In genomic region chr4:131918026-131918533, GRCm38 (mm10) we compare ENCODE assay signal across 12 mouse cellular contexts. TPM values are rescaled to one million over a fixed set of nuclear protein-coding genes. Genes with fewer than 3 reads are reported as not detected.
A peak's percentile ranks its signal among the peaks of the same experiment; 100 is the strongest.
DNase-seq lines count a peak whose midpoint lies in the region; ATAC-seq lines count a peak whose summit lies in the region.
"Had no signal": no experiment of that assay in that cellular context is flagged by ENCODE, and none has a peak within 500 bp of the region (broad histone marks: within the 10 kb centered on the region; RNA-seq: fewer than 3 reads in every experiment).

No protein-coding gene starts in this region.

- 49% methylated on average over 7 of the region's 7 CpGs for WGBS in heart, embryonic 12.5 days
- 65% methylated on average over 7 of the region's 7 CpGs for WGBS in liver, embryonic 11.5 days
- 59% methylated on average over 7 of the region's 7 CpGs for WGBS in embryonic facial prominence, embryonic 15.5 days

- H3K4me1 ChIP-seq in heart, embryonic 12.5 days (replicated peaks): peaks cover 77% of the 10 kb centered on the region
- H3K4me1 ChIP-seq in liver, embryonic 11.5 days (replicated peaks; ENCODE audit: control insufficient read depth, insufficient read depth, low read length): peaks cover 48% of the 10 kb centered on the region
- H3K4me1 ChIP-seq in embryonic facial prominence, embryonic 15.5 days: peaks cover 91% of the 10 kb centered on the region

- H3K36me3 ChIP-seq in heart, embryonic 12.5 days: peaks cover 8% of the 10 kb centered on the region
- H3K36me3 ChIP-seq in liver, embryonic 11.5 days (ENCODE audit: control insufficient read depth, insufficient read depth, low read length): peaks cover 2% of the 10 kb centered on the region; the same call in 1 of the 2 replicates
- H3K36me3 ChIP-seq in embryonic facial prominence, embryonic 15.5 days: no peaks in the 10 kb centered on the region
- H3K36me3 ChIP-seq: hindbrain, embryonic 12.5 days had no signal

- no peak for DNase-seq in heart, adult 8-10 months (ENCODE audit: low spot score)
- no peak for DNase-seq in liver, embryonic 11.5 days (ENCODE audit: low spot score)
- no peak for DNase-seq in liver
- no peak for DNase-seq in embryo, embryonic 11 days
- DNase-seq in right cerebral cortex, postnatal 10 days (ENCODE audit: low spot score in 2 of 2): no peak
- DNase-seq: cerebellum, postnatal 25 days; thymus, adult 2 months had no signal

- H3K9ac ChIP-seq in heart, embryonic 12.5 days: peak overlapping the region; percentile 29; the same call in 1 of the 2 replicates
- H3K9ac ChIP-seq in liver, embryonic 11.5 days (ENCODE audit: low read depth, low read length): no peak overlapping the region
- no peak overlapping the region for H3K9ac ChIP-seq in embryonic facial prominence, embryonic 15.5 days
- H3K9ac ChIP-seq: hindbrain, embryonic 12.5 days had no signal

- H3K27ac ChIP-seq in heart, embryonic 12.5 days (ENCODE audit: poor library complexity, severe bottlenecking): peak overlapping the region; percentile 80
- H3K27ac ChIP-seq in liver, embryonic 11.5 days (ENCODE audit: low read depth, low read length): 0 out of 2 replicates have a peak overlapping the region, but pooled peaks have one; percentile 21
- H3K27ac ChIP-seq in embryonic facial prominence, embryonic 15.5 days (replicated peaks): peak overlapping the region; percentile 95
- H3K27ac ChIP-seq: hindbrain, embryonic 12.5 days; neural tube, embryonic 13.5 days had no signal

- ATAC-seq in heart, embryonic 12.5 days (ENCODE audit: insufficient number of reproducible peaks, low FRiP score): no peak
- no peak for ATAC-seq in liver, embryonic 11.5 days (replicated peaks; ENCODE audit: low FRiP score)
- ATAC-seq in embryonic facial prominence, embryonic 15.5 days (ENCODE audit: insufficient number of reproducible peaks, low FRiP score, low TSS enrichment, low read depth): no peak

- peak overlapping the region; percentile 72 for H3K4me2 ChIP-seq in heart, embryonic 12.5 days
- H3K4me2 ChIP-seq in liver, embryonic 11.5 days: 0 out of 2 replicates have a peak overlapping the region, but pooled peaks have one; percentile 79
- no peak overlapping the region for H3K4me2 ChIP-seq in embryonic facial prominence, embryonic 15.5 days (replicated peaks)
- H3K4me2 ChIP-seq: hindbrain, embryonic 12.5 days; neural tube, embryonic 13.5 days had no signal

- H3K27me3 ChIP-seq in heart, embryonic 12.5 days (replicated peaks): peaks cover 27% of the 10 kb centered on the region
- peaks cover 98% of the 10 kb centered on the region for H3K27me3 ChIP-seq in liver, embryonic 11.5 days (replicated peaks; ENCODE audit: control insufficient read depth, insufficient read depth, low read length)
- H3K27me3 ChIP-seq in embryonic facial prominence, embryonic 15.5 days: peaks cover 45% of the 10 kb centered on the region
- H3K27me3 ChIP-seq: CH12.LX had no signal

- no peak overlapping the region for H3K4me3 ChIP-seq in heart, embryonic 12.5 days
- H3K4me3 ChIP-seq in liver, embryonic 11.5 days (ENCODE audit: low read depth, low read length): no peak overlapping the region
- no peak overlapping the region for H3K4me3 ChIP-seq in embryonic facial prominence, embryonic 15.5 days (replicated peaks)
- H3K4me3 ChIP-seq: hindbrain, embryonic 12.5 days; neural tube, embryonic 13.5 days had no signal

- no peaks in the 10 kb centered on the region for H3K9me3 ChIP-seq in heart, embryonic 12.5 days (replicated peaks)
- no peaks in the 10 kb centered on the region for H3K9me3 ChIP-seq in liver, embryonic 11.5 days (ENCODE audit: control insufficient read depth, low read length)
- no peaks in the 10 kb centered on the region for H3K9me3 ChIP-seq in embryonic facial prominence, embryonic 15.5 days (replicated peaks)
- H3K9me3 ChIP-seq: hindbrain, embryonic 12.5 days; neural tube, embryonic 13.5 days had no signal

RNA-seq across cellular contexts. Expression of gene Tmem200b, which starts 3.5 kb away (rescaled TPM):
- 6.9 and 8.2 TPM in 2 replicates for polyA plus RNA-seq in heart, embryonic 12.5 days (2016; fragmentation: Nextera tagmentation; extraction: Ambion mirVana)
- total RNA-seq in heart, adult 8-10 months (2022): 1 to 10 TPM; 4.3 to 6.5 (median 5.1) TPM
- 0.78 and 1.2 TPM in 2 replicates for polyA plus RNA-seq in liver, embryonic 11.5 days (2014; fragmentation: Nextera tagmentation; extraction: Ambion mirVana)
- polyA plus RNA-seq in embryonic facial prominence, embryonic 15.5 days (2015; fragmentation: Nextera tagmentation; extraction: Ambion mirVana): 6.0 and 6.7 TPM in 2 replicates
- total RNA-seq: CH12.LX had no signal

RNA-seq across cellular contexts. Expression of gene Srsf4, which starts 44.7 kb away (rescaled TPM):
- 86.1 and 87.1 TPM in 2 replicates for polyA plus RNA-seq in heart, embryonic 12.5 days (2016; fragmentation: Nextera tagmentation; extraction: Ambion mirVana)
- total RNA-seq in heart, adult 8-10 months (2022): 10 to 100 TPM; 28.6 to 34.4 (median 32.5) TPM
- 113 and 118 TPM in 2 replicates for polyA plus RNA-seq in liver, embryonic 11.5 days (2014; fragmentation: Nextera tagmentation; extraction: Ambion mirVana)
- 101 and 103 TPM in 2 replicates for polyA plus RNA-seq in embryonic facial prominence, embryonic 15.5 days (2015; fragmentation: Nextera tagmentation; extraction: Ambion mirVana)

Comparison
In these comparisons a context has a peak if more than half of its experiments do, and no peak if none do; other contexts are left out.
1. H3K27ac ChIP-seq: peak in every context shown above with its lines; median percentile 95 in embryonic facial prominence, embryonic 15.5 days; 80 in heart, embryonic 12.5 days; 21 in liver, embryonic 11.5 days.